In the genomic region with DNA sequence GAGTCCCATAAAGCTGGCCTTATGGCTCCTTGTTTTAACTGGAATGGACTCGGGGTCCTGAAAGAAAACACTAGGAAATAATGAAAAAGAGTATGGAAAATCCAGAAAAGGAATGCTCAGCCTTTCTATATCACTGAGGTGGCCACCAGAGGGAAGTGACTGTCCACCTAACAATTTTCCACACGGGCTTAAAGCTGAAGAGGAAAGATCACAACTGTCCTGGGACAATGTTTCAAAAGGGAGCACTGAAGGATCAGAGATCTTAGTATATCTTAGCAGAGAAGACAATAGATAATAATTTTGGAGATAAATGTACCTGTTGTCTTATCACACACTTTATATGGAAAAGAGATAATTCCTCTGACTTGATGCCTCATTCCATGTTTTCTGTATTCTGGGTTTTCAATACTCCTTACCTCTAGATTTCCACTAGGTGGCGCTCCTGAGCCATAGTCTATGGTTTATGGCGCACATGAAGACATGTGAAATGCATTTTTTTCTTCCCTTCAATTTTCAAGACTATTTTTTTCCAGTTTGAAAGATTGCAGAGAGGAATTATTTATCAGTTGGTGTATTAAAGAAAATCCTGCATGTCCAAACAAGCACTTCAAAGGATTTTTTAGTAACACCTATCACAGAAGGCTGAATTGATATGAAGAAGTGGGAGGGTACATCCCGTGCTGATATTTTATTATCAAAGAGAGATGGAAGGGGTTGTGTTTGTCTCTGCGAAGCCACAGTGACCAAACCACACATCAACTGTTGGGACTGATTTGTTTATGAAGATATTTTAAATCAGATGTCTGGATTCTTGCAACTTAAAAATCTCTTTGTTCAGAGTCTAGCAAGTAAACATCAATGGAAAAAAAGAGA, we compare ENCODE assay signal across 8 mouse cellular contexts.
A peak's percentile ranks its signal among the peaks of the same experiment; 100 is the strongest.
DNase-seq lines count a peak whose midpoint lies in the region; ATAC-seq and TF ChIP-seq lines count a peak whose summit lies in the region.

No protein-coding gene starts in this region.

- peak; percentile 36; the same call in 1 of the 2 replicates for TF ChIP-seq CTCF in liver, adult 2 months (IDR thresholded peaks at IDR 0.05; ENCODE audit: low read depth, low read length)
- peak; percentile 91 for TF ChIP-seq CTCF in left cerebral cortex, adult 2 months (IDR thresholded peaks at IDR 0.05)

- no peaks in the 10 kb centered on the region for H3K4me1 ChIP-seq in liver, adult 2 months (ENCODE audit: control insufficient read depth, insufficient read depth, low read length)
- H3K4me1 ChIP-seq in liver, embryonic 11.5 days (replicated peaks; ENCODE audit: control insufficient read depth, insufficient read depth, low read length): no peaks in the 10 kb centered on the region
- H3K4me1 ChIP-seq in forebrain, embryonic 11.5 days (replicated peaks; ENCODE audit: control insufficient read depth, insufficient read depth, low read length): 0 out of 2 replicates have a peak, but pooled peaks cover 3% of the 10 kb centered on the region
- H3K4me1 ChIP-seq in midbrain, embryonic 12.5 days: no peaks in the 10 kb centered on the region

- H3K9ac ChIP-seq in liver, adult 2 months (ENCODE audit: low read depth, low read length): no peak overlapping the region
- no peak overlapping the region for H3K9ac ChIP-seq in liver, embryonic 11.5 days (ENCODE audit: low read depth, low read length)
- H3K9ac ChIP-seq in forebrain, embryonic 11.5 days (ENCODE audit: low read length): no peak overlapping the region
- no peak overlapping the region for H3K9ac ChIP-seq in midbrain, embryonic 12.5 days (replicated peaks)

- WGBS in liver, adult 2 months: 44% methylated on average over 6 of the region's 6 CpGs
- 45% methylated on average over 6 of the region's 6 CpGs for WGBS in liver, embryonic 11.5 days
- WGBS in forebrain, embryonic 11.5 days: 48% methylated on average over 6 of the region's 6 CpGs
- WGBS in midbrain, embryonic 12.5 days: 49% methylated on average over 6 of the region's 6 CpGs

- no peaks in the 10 kb centered on the region for H3K36me3 ChIP-seq in liver, adult 2 months (ENCODE audit: control insufficient read depth, insufficient read depth, low read length)
- no peaks in the 10 kb centered on the region for H3K36me3 ChIP-seq in liver, embryonic 11.5 days (ENCODE audit: control insufficient read depth, insufficient read depth, low read length)
- no peaks in the 10 kb centered on the region for H3K36me3 ChIP-seq in forebrain, embryonic 11.5 days (ENCODE audit: control insufficient read depth, insufficient read depth, low read length)
- H3K36me3 ChIP-seq in midbrain, embryonic 12.5 days: no peaks in the 10 kb centered on the region

- no peak overlapping the region for H3K4me2 ChIP-seq in liver, embryonic 11.5 days
- H3K4me2 ChIP-seq in forebrain, embryonic 11.5 days (ENCODE audit: low read depth, low read length, severe bottlenecking): no peak overlapping the region
- no peak overlapping the region for H3K4me2 ChIP-seq in midbrain, embryonic 12.5 days (replicated peaks)

- H3K27me3 ChIP-seq in liver, adult 2 months (ENCODE audit: control insufficient read depth, insufficient read depth, low read length): no peaks in the 10 kb centered on the region
- no peaks in the 10 kb centered on the region for H3K27me3 ChIP-seq in liver, embryonic 11.5 days (replicated peaks; ENCODE audit: control insufficient read depth, insufficient read depth, low read length)
- H3K27me3 ChIP-seq in forebrain, embryonic 11.5 days (ENCODE audit: control insufficient read depth, insufficient read depth, low read length): no peaks in the 10 kb centered on the region
- no peaks in the 10 kb centered on the region for H3K27me3 ChIP-seq in midbrain, embryonic 12.5 days

- no peak for ATAC-seq in liver, embryonic 11.5 days (replicated peaks; ENCODE audit: low FRiP score)
- 0 out of 2 replicates have a peak, but pooled peaks have one; percentile 69 for ATAC-seq in forebrain, embryonic 11.5 days (replicated peaks; ENCODE audit: low FRiP score)
- ATAC-seq in midbrain, embryonic 12.5 days (ENCODE audit: low FRiP score, low read depth): peak; percentile 55; the same call in 1 of the 2 replicates

- peak; percentile 37 for DNase-seq in liver, adult 2 months (ENCODE audit: extremely low read depth, low read depth, low spot score)
- no peak for DNase-seq in liver, embryonic 11.5 days (ENCODE audit: low spot score)
- peak; percentile 65 for DNase-seq in c-Kit-positive CD71-negative TER-119-negative erythroid progenitor cells, embryonic 14.5 days (ENCODE audit: low read depth)
- DNase-seq in forebrain, embryonic 11.5 days (ENCODE audit: low spot score): peak; percentile 72
- peak; percentile 70 for DNase-seq in hindlimb bud, embryonic 11.5 days (ENCODE audit: extremely low spot score, low read depth, low spot score)
- peak; percentile 74 to 77 for DNase-seq in left cerebral cortex, adult 2 months (ENCODE audit: extremely low spot score in 1 of 2, low spot score in 2 of 2)
- peak; percentile 13 to 68 for DNase-seq in spleen, postnatal 10 days (ENCODE audit: low spot score in 2 of 2)

- no peaks in the 10 kb centered on the region for H3K9me3 ChIP-seq in liver, embryonic 11.5 days (ENCODE audit: control insufficient read depth, low read length)
- H3K9me3 ChIP-seq in forebrain, embryonic 11.5 days (ENCODE audit: control insufficient read depth, low read length): no peaks in the 10 kb centered on the region
- H3K9me3 ChIP-seq in midbrain, embryonic 12.5 days: no peaks in the 10 kb centered on the region

- H3K27ac ChIP-seq in liver, adult 2 months (replicated peaks; ENCODE audit: insufficient read depth, low read depth, low read length): no peak overlapping the region
- H3K27ac ChIP-seq in liver, embryonic 11.5 days (ENCODE audit: low read depth, low read length): no peak overlapping the region
- H3K27ac ChIP-seq in forebrain, embryonic 11.5 days (ENCODE audit: low read depth, low read length): no peak overlapping the region
- H3K27ac ChIP-seq in left cerebral cortex, adult 2 months: no peak overlapping the region
- no peak overlapping the region for H3K27ac ChIP-seq in midbrain, embryonic 12.5 days (replicated peaks)

- no peak for TF ChIP-seq POLR2A in liver, adult 2 months (IDR thresholded peaks at IDR 0.05; ENCODE audit: extremely low read depth, insufficient read depth, low read length)

- intact Hi-C loops in left cerebral cortex, adult 2 months (cut with DNase I): loop anchor here (1.0 to 5.0 kb wide), 4 partner anchors 334 to 735 kb away; no protein-coding TSS in a partner anchor

- no peak overlapping the region for H3K4me3 ChIP-seq in liver, adult 2 months (ENCODE audit: insufficient read depth, low read depth, low read length)
- no peak overlapping the region for H3K4me3 ChIP-seq in liver, embryonic 11.5 days (ENCODE audit: low read depth, low read length)
- no peak overlapping the region for H3K4me3 ChIP-seq in forebrain, embryonic 11.5 days (ENCODE audit: low read depth, low read length)
- H3K4me3 ChIP-seq in left cerebral cortex, adult 2 months: no peak overlapping the region
- H3K4me3 ChIP-seq in midbrain, embryonic 12.5 days: no peak overlapping the region

- H3K79me2 ChIP-seq in liver, adult 2 months (ENCODE audit: control insufficient read depth, insufficient read depth, low read length): no peaks in the 10 kb centered on the region
